In the genomic region with DNA sequence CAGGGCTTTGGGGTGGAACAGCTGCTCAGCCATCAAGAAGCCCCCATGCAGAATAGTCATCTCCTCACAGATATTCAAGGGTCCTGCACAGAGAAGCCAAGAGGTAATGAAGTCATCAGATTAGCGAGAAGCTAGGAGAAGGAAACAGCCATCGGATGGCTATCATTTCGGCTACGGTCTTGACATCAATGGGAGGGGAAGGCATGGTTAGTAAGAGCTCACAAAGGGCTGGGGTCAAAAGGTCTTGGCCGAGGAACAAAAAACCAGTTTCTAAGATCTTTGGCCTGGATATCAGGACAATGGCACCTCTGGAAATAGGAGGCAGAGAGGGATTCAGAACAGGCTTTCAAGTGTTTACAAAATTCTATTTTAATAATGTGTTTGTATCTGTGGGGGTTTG, we compare ENCODE assay signal across 22 mouse cellular contexts. TPM values are rescaled to one million over a fixed set of nuclear protein-coding genes. Genes with fewer than 3 reads are reported as not detected.
"Had no signal": no experiment of that assay in that cellular context is flagged by ENCODE, and none has a peak within 500 bp of the region (broad histone marks: within the 10 kb centered on the region; RNA-seq: fewer than 3 reads in every experiment).

No protein-coding gene starts in this region.

- H3K27ac ChIP-seq: midbrain, embryonic 13.5 days; neural tube, embryonic 13.5 days; neural tube, embryonic 15.5 days had no signal

- ATAC-seq: midbrain, embryonic 13.5 days; midbrain, embryonic 16.5 days had no signal

- DNase-seq: lung, adult 18-20 months; lung, embryonic 14.5 days; lung, postnatal 10 days; lung, postnatal 4 days; retina, postnatal 1 day; right cerebral cortex, adult 18-20 months; right cerebral cortex, postnatal 25 days; right cerebral cortex, postnatal 4 days; thymus, adult 18-20 months; thymus, postnatal 14 days; thymus, postnatal 36 days had no signal

- H3K4me3 ChIP-seq: midbrain, embryonic 13.5 days; myocyte; neural tube, embryonic 13.5 days; neural tube, embryonic 15.5 days; stomach, embryonic 15.5 days had no signal

- H3K9ac ChIP-seq: lung, embryonic 14.5 days; midbrain, embryonic 13.5 days; neural tube, embryonic 13.5 days; neural tube, embryonic 15.5 days; stomach, embryonic 15.5 days had no signal

- H3K27me3 ChIP-seq: midbrain, embryonic 13.5 days; neural tube, embryonic 13.5 days; neural tube, embryonic 15.5 days; stomach, embryonic 15.5 days had no signal

- H3K4me2 ChIP-seq: lung, embryonic 14.5 days; midbrain, embryonic 11.5 days; midbrain, embryonic 13.5 days; neural tube, embryonic 13.5 days; neural tube, embryonic 15.5 days; stomach, embryonic 15.5 days had no signal

- H3K9me3 ChIP-seq: midbrain, embryonic 13.5 days; neural tube, embryonic 13.5 days; neural tube, embryonic 15.5 days; stomach, embryonic 15.5 days had no signal

RNA-seq across cellular contexts. Expression of a gene that starts 3.6 kb away (rescaled TPM):
- polyA plus RNA-seq: neural tube, embryonic 11.5 days; small intestine, adult 2 months; spleen, adult 2 months; thymus, postnatal 0 days had no signal
